Mouse (Mus musculus): Measurements from ENCODE around the gene Lrcol1. TPM values are rescaled to one million over a fixed set of nuclear protein-coding genes. Genes with fewer than 3 reads are reported as not detected.

The Lrcol1 gene
- total and polyA plus RNA-seq, 3 experiments: not detected

DNA sequence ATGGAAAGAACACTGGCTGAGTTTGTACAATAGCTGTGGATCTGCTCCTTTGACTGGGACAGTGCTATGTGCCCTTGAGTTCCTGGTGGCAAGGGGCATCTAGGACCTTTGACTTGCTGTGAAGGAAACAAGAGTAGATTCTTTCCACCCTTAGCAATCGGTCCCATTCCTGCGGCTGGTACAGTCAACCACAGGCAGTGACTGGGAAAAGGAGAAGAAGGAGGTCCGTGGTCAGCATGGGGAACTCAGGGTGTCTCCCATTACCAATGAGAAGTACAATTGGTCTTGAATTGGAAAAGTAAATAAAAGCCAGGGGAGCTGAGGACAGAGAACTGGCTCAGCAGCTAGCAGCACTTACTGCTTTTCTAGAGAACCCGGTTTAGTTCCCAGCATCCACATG lies 1.0 kb downstream of the Lrcol1 start:
- Histone ChIP-seq H3K79me2 (replicated peaks; ENCODE audit: control insufficient read depth, extremely low read depth, insufficient read depth, poor library complexity, severe bottlenecking) (no peaks in the 10 kb centered on the region), H3K4me1 (ENCODE audit: control insufficient read depth in 1 of 2, insufficient read depth in 2 of 2) (peaks cover 0 to 8% of the 10 kb centered on the region in 2 experiments; a peak in 1 of 4 replicates), H3K9ac (ENCODE audit: insufficient read depth, low read depth) (no peak overlapping the region), H3K9me3 (replicated peaks; ENCODE audit: low read length) (no peaks in the 10 kb centered on the region), H3K36me3 (replicated peaks in 1 of 2; ENCODE audit: control insufficient read depth in 1 of 2, insufficient read depth in 1 of 2, low read length in 1 of 2) (peaks cover 0 to 22% of the 10 kb centered on the region in 2 experiments), H3K27ac (ENCODE audit: insufficient read depth, low read depth) (no peak overlapping the region), H3K4me2 (ENCODE audit: insufficient read depth, low read depth, poor library complexity, severe bottlenecking) (no peak overlapping the region), H3K27me3 (replicated peaks) (no peaks in the 10 kb centered on the region), H3K4me3 (replicated peaks in 1 of 3; ENCODE audit: low read depth in 2 of 3, low read length in 2 of 3, poor library complexity in 1 of 3) (no peak overlapping the region)
- in situ Hi-C loops (cut with MboI; ENCODE audit: low pct_ligation_motif_present, low pct_unique_long_range_greater_than_20kb, low sequenced_read_pairs) (no loop called here), dilution Hi-C loops (cut with MboI; ENCODE audit: extremely low pct_ligation_motif_present, extremely low pct_unique_long_range_greater_than_20kb, low sequenced_read_pairs) (no loop called here)
- DNase-seq (ENCODE audit: extremely low read depth): no peak
- TF ChIP-seq TCF12 (IDR thresholded peaks at IDR 0.05; ENCODE audit: low read depth, low read length) (no peak), CTCF (conservative IDR thresholded peaks at IDR 0.05 in 1 of 2, IDR thresholded peaks at IDR 0.05 in 1 of 2; ENCODE audit: low read depth in 2 of 2, low read length in 2 of 2) (no peak), ZC3H11A (IDR thresholded peaks at IDR 0.05; ENCODE audit: low read depth, low read length) (no peak), CHD2 (IDR thresholded peaks at IDR 0.05; ENCODE audit: low read length) (no peak), UBTF (IDR thresholded peaks at IDR 0.05; ENCODE audit: low read depth, low read length) (no peak), IRF4 (IDR thresholded peaks at IDR 0.05; ENCODE audit: low read depth, low read length) (no peak), MAFK (IDR thresholded peaks at IDR 0.05; ENCODE audit: insufficient replicate concordance, low read length) (no peak), NRF1 (IDR thresholded peaks at IDR 0.05; ENCODE audit: low read depth, low read length) (no peak), MAX (IDR thresholded peaks at IDR 0.05; ENCODE audit: low read length) (no peak), RCOR1 (conservative IDR thresholded peaks at IDR 0.05; ENCODE audit: low read depth, low read length) (no peak), MYC (IDR thresholded peaks at IDR 0.05; ENCODE audit: low read depth, low read length) (no peak), POLR2AphosphoS2 (IDR thresholded peaks at IDR 0.05; ENCODE audit: low read depth, low read length) (no peak), POLR2A (IDR thresholded peaks at IDR 0.05; ENCODE audit: low read depth, low read length) (no peak), PAX5 (IDR thresholded peaks at IDR 0.05; ENCODE audit: low read length) (no peak)

GRCm38 (mm10) chr5:110347006-110347405 lies 2.5 kb downstream of the Lrcol1 start:
- no peak overlapping the region for H3K4me3 ChIP-seq (replicated peaks in 1 of 3; ENCODE audit: low read depth in 2 of 3, low read length in 2 of 3, poor library complexity in 1 of 3)
- H3K27me3 ChIP-seq (replicated peaks): no peaks in the 10 kb centered on the region
- H3K4me1 ChIP-seq (ENCODE audit: control insufficient read depth in 1 of 2, insufficient read depth in 2 of 2): peaks cover 0 to 8% of the 10 kb centered on the region in 2 experiments; a peak in 1 of 4 replicates
- peaks cover 0 to 8% of the 10 kb centered on the region in 2 experiments for H3K36me3 ChIP-seq (replicated peaks in 1 of 2; ENCODE audit: control insufficient read depth in 1 of 2, insufficient read depth in 1 of 2, low read length in 1 of 2)
- no peak overlapping the region for H3K4me2 ChIP-seq (ENCODE audit: insufficient read depth, low read depth, poor library complexity, severe bottlenecking)
- DNase-seq (ENCODE audit: extremely low read depth): no peak
- in situ Hi-C loops (cut with MboI; ENCODE audit: low pct_ligation_motif_present, low pct_unique_long_range_greater_than_20kb, low sequenced_read_pairs) (no loop called here), dilution Hi-C loops (cut with MboI; ENCODE audit: extremely low pct_ligation_motif_present, extremely low pct_unique_long_range_greater_than_20kb, low sequenced_read_pairs) (no loop called here)
- no peak for TF ChIP-seq GABPA (IDR thresholded peaks at IDR 0.05; ENCODE audit: insufficient replicate concordance, low read depth, low read length)
- no peak for TF ChIP-seq CHD1 (IDR thresholded peaks at IDR 0.05; ENCODE audit: low read depth, low read length)
- no peak for TF ChIP-seq IRF4 (IDR thresholded peaks at IDR 0.05; ENCODE audit: low read depth, low read length)
- no peak for TF ChIP-seq ZMIZ1 (IDR thresholded peaks at IDR 0.05; ENCODE audit: low read depth, low read length)
- no peak for TF ChIP-seq CTCF (conservative IDR thresholded peaks at IDR 0.05 in 1 of 2, IDR thresholded peaks at IDR 0.05 in 1 of 2; ENCODE audit: low read depth in 2 of 2, low read length in 2 of 2)
- no peak for TF ChIP-seq NELFE (IDR thresholded peaks at IDR 0.05; ENCODE audit: low read depth, low read length)
- TF ChIP-seq SIN3A (IDR thresholded peaks at IDR 0.05; ENCODE audit: low read length): no peak
- TF ChIP-seq ZKSCAN1 (IDR thresholded peaks at IDR 0.05; ENCODE audit: borderline replicate concordance, low read depth, low read length): no peak
- TF ChIP-seq EP300 (IDR thresholded peaks at IDR 0.05; ENCODE audit: low read length): no peak
- TF ChIP-seq SMC3 (IDR thresholded peaks at IDR 0.05; ENCODE audit: low read depth, low read length): no peak
- TF ChIP-seq USF1 (IDR thresholded peaks at IDR 0.05; ENCODE audit: low read depth, low read length): no peak
- no peak for TF ChIP-seq MXI1 (IDR thresholded peaks at IDR 0.05; ENCODE audit: low read depth, low read length)
- TF ChIP-seq NRF1 (IDR thresholded peaks at IDR 0.05; ENCODE audit: low read depth, low read length): no peak
- no peak for TF ChIP-seq MAFK (IDR thresholded peaks at IDR 0.05; ENCODE audit: insufficient replicate concordance, low read length)
- no peak for TF ChIP-seq USF2 (conservative IDR thresholded peaks at IDR 0.05; ENCODE audit: low read depth, low read length)
- TF ChIP-seq POLR2AphosphoS2 (IDR thresholded peaks at IDR 0.05; ENCODE audit: low read depth, low read length): no peak
- TF ChIP-seq MAZ (IDR thresholded peaks at IDR 0.05; ENCODE audit: low read depth, low read length): no peak
- TF ChIP-seq JUN (IDR thresholded peaks at IDR 0.05; ENCODE audit: insufficient read depth, low read depth, low read length): no peak
- TF ChIP-seq RAD21 (IDR thresholded peaks at IDR 0.05; ENCODE audit: low read depth, low read length): no peak
- TF ChIP-seq MAX (IDR thresholded peaks at IDR 0.05; ENCODE audit: low read length): no peak
- no peaks in the 10 kb centered on the region for H3K79me2 ChIP-seq (replicated peaks; ENCODE audit: control insufficient read depth, extremely low read depth, insufficient read depth, poor library complexity, severe bottlenecking)
- no peaks in the 10 kb centered on the region for H3K9me3 ChIP-seq (replicated peaks; ENCODE audit: low read length)
- no peak overlapping the region for H3K9ac ChIP-seq (ENCODE audit: insufficient read depth, low read depth)
- H3K27ac ChIP-seq (ENCODE audit: insufficient read depth, low read depth): no peak overlapping the region

Measured in CH12.LX (cell line).